Mouse (Mus musculus): ENCODE measurements around the gene Foxj1.
"Not testable (repeated sequence)": the region's sequence is repeated elsewhere in the genome, so short reads cannot be mapped to it uniquely, and the experiment has no call there.

Foxj1 gene

GRCm38 (mm10) chr11:116335244-116336036, at the start of gene Foxj1:
Foxj1 (minus strand) TSS chr11:116335399.
- peak; percentile 98 for DNase-seq (ENCODE audit: low read depth)

- DNase-seq (ENCODE audit: low read depth), result no peak
Observed at GRCm38 (mm10) chr11:116384171-116384570, 49.0 kb upstream of the Foxj1 start.

GRCm38 (mm10) chr11:116383070-116383469, 47.9 kb upstream of the Foxj1 start:
- DNase-seq (ENCODE audit: low read depth), result not testable (repeated sequence)

GRCm38 (mm10) chr11:116380767-116381166, 45.6 kb upstream of the Foxj1 start:
- DNase-seq (ENCODE audit: low read depth), result no peak

GRCm38 (mm10) chr11:116379530-116379929, 44.3 kb upstream of the Foxj1 start:
- DNase-seq (ENCODE audit: low read depth), result peak; percentile 43

GRCm38 (mm10) chr11:116376945-116377661, 41.9 kb upstream of the Foxj1 start:
- DNase-seq (ENCODE audit: low read depth), result peak; percentile 87

- no peak for DNase-seq (ENCODE audit: low read depth)
Observed at GRCm38 (mm10) chr11:116371894-116372450, 36.8 kb upstream of the Foxj1 start.

- peak; percentile 75 for DNase-seq (ENCODE audit: low read depth)
Observed at GRCm38 (mm10) chr11:116369633-116370032, 34.4 kb upstream of the Foxj1 start.

- peak; percentile 68 for DNase-seq (ENCODE audit: low read depth)
Observed at GRCm38 (mm10) chr11:116369051-116369450, 33.9 kb upstream of the Foxj1 start.

- peak; percentile 94 for DNase-seq (ENCODE audit: low read depth)
Observed at GRCm38 (mm10) chr11:116368116-116368515, 32.9 kb upstream of the Foxj1 start.

- DNase-seq (ENCODE audit: low read depth), result no peak
Observed at GRCm38 (mm10) chr11:116366647-116367046, 31.4 kb upstream of the Foxj1 start.

GRCm38 (mm10) chr11:116366124-116366523, 30.9 kb upstream of the Foxj1 start:
- DNase-seq (ENCODE audit: low read depth), result no peak

- no peak for DNase-seq (ENCODE audit: low read depth)
Observed at GRCm38 (mm10) chr11:116365432-116365831, 30.2 kb upstream of the Foxj1 start.

GRCm38 (mm10) chr11:116362015-116362414, 26.8 kb upstream of the Foxj1 start:
- peak; percentile 55 for DNase-seq (ENCODE audit: low read depth)

- not testable (repeated sequence) for DNase-seq (ENCODE audit: low read depth)
Observed at GRCm38 (mm10) chr11:116360915-116361314, 25.7 kb upstream of the Foxj1 start.

- DNase-seq (ENCODE audit: low read depth), result no peak
Observed at GRCm38 (mm10) chr11:116359652-116360051, 24.5 kb upstream of the Foxj1 start.

GRCm38 (mm10) chr11:116358926-116359637, 23.9 kb upstream of the Foxj1 start:
- peak; percentile 53 for DNase-seq (ENCODE audit: low read depth)

- peak; percentile 57 for DNase-seq (ENCODE audit: low read depth)
Observed at GRCm38 (mm10) chr11:116354521-116354920, 19.3 kb upstream of the Foxj1 start.

- no peak for DNase-seq (ENCODE audit: low read depth)
Observed at GRCm38 (mm10) chr11:116353535-116353934, 18.3 kb upstream of the Foxj1 start.

- DNase-seq (ENCODE audit: low read depth), result no peak
Observed at GRCm38 (mm10) chr11:116351294-116351693, 16.1 kb upstream of the Foxj1 start.

- DNase-seq (ENCODE audit: low read depth), result no peak
Observed at GRCm38 (mm10) chr11:116347955-116348354, 12.8 kb upstream of the Foxj1 start.

GRCm38 (mm10) chr11:116347012-116347411, 11.8 kb upstream of the Foxj1 start:
- DNase-seq (ENCODE audit: low read depth), result no peak

Measured in naive thymus-derived CD4-positive, alpha-beta T cell, adult 2 months (primary cell).